Mouse (Mus musculus): ENCODE results near the gene Rabac1. TPM values are rescaled to one million over a fixed set of nuclear protein-coding genes. Genes with fewer than 3 reads are reported as not detected.

Gene Rabac1
- polyA plus RNA-seq, 1 experiment, result 475 TPM

DNA sequence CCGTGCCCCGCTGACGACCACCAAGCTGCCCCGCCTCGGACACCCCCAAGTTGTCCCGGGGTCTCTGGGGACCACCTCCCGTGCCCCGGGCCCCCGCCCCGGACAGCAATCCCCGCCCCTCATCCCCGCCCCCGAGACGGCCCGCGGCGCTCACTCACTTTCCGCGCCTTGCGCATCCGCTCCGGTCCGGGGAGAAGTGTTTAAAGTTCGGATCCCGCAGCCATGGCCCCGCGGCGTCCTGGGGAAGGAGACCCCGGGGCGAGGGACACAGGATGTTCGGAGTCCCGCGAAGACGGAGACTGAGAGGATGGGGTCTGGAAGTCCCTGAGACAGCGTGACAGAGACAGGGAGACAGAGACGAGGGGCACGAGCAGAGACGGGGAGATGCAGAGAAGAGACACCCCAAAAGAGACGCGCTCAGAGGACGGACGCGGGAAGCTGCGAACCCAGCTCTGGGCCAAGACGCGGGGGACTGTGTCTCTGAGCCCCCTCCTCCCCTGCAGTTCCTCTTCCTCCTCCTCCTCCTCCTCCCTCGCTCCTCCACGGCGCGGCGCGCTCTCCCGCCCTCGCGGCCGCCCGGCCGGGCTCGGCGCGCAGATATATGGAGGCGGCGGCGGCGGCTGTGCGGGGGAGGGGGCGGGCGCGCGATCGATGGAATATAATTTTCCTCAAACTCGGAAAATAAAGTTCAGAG lies 28.1 kb downstream of the Rabac1 start, which contains the start of gene Gm4881:
TSS of gene Gm4881 (minus strand) at position 238 of the 694 bp plus-strand sequence.
- TF ChIP-seq GATA1 (IDR thresholded peaks at IDR 0.05; ENCODE audit: borderline replicate concordance, low read length), result no peak
- no peak for TF ChIP-seq FLI1 (IDR thresholded peaks at IDR 0.05; ENCODE audit: low read length)
- Histone ChIP-seq H3K4me1 (peaks cover 24% of the 10 kb centered on the region), H3K4me3 (replicated peaks) (peak within 1 kb of the TSS; percentile 76), H3K27me3 (replicated peaks) (peaks cover 99% of the 10 kb centered on the region), H3K9me3 (no peaks in the 10 kb centered on the region), H3K36me3 (replicated peaks; ENCODE audit: low read length) (no peaks in the 10 kb centered on the region)

DNA sequence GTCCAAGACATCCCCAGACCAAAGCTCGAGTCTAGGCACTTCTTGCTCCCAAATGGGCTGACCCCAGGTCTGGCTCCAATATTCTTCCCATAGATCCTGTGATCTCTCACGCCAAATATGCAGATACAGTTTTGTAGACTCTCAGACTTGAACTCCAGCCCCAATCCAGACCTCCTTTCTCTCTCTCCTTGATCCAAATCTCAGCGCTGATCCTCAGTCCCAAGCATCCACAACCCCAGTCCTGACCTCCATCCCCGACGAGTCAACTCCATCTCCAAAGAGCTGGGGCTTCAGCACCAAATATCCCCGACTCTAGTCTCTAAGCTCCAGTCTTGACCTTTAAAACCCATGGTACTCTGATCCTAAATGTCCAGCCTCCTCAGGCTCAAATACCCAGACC lies 28.9 kb downstream of the Rabac1 start:
- no peaks in the 10 kb centered on the region for H3K9me3 ChIP-seq
- TF ChIP-seq FLI1 (IDR thresholded peaks at IDR 0.05; ENCODE audit: low read length), result no peak
- no peak for TF ChIP-seq GATA1 (IDR thresholded peaks at IDR 0.05; ENCODE audit: borderline replicate concordance, low read length)

DNA sequence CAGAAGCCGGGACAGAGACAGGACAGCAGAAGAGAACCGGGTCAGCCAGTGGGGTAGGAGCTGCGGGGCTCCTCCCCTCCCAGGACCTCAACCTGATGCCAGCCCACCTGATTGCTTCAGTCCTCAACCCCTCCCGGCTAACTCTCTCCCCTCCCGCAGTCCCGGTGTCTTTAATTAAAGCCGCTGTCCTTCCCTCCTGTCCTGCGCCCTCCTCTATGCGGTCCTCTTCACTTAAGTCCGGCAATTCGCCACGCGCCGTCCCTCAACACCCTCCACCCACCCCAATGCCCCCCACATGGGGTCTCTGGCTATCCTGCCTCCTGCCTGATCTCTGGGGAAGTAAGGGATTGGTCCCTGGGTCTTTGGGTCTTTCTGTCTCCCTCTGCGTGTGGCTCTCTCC lies 40.9 kb downstream of the Rabac1 start:
- Histone ChIP-seq H3K27me3 (replicated peaks) (peaks cover 78% of the 10 kb centered on the region), H3K4me3 (replicated peaks) (no peak overlapping the region), H3K4me1 (peaks cover 30% of the 10 kb centered on the region), H3K36me3 (replicated peaks; ENCODE audit: low read length) (peaks cover 17% of the 10 kb centered on the region), H3K9me3 (no peaks in the 10 kb centered on the region)
- TF ChIP-seq GATA1 (IDR thresholded peaks at IDR 0.05; ENCODE audit: borderline replicate concordance, low read length), result no peak
- TF ChIP-seq FLI1 (IDR thresholded peaks at IDR 0.05; ENCODE audit: low read length), result no peak

More for the DNA sequence above, 28.9 kb downstream of the Rabac1 start:
- Histone ChIP-seq H3K4me3 (replicated peaks) (no peak overlapping the region), H3K36me3 (replicated peaks; ENCODE audit: low read length) (no peaks in the 10 kb centered on the region), H3K4me1 (peaks cover 18% of the 10 kb centered on the region), H3K27me3 (replicated peaks) (peaks cover 99% of the 10 kb centered on the region)

DNA sequence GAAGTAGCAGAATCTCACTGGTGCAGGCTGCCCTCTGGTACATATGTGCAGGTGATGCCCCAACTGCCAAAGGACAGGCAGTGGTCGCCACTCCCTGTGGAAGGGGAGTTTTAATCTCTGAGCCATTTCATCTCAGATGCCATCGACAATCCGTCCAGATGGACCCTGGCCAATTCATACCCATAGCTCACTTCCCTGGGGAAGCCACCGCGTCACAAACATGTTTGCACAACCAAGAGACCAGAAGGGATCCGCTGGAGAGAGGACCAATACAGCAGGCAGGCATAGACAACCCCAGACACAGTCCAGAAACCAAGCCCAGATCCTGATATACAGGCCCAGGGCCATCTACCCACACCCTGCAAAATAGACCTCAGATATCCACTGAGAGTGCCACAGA lies 42.1 kb downstream of the Rabac1 start:
- Histone ChIP-seq H3K4me1 (peaks cover 28% of the 10 kb centered on the region), H3K36me3 (replicated peaks; ENCODE audit: low read length) (peaks cover 29% of the 10 kb centered on the region), H3K4me3 (replicated peaks) (no peak overlapping the region), H3K27me3 (replicated peaks) (peaks cover 67% of the 10 kb centered on the region), H3K9me3 (no peaks in the 10 kb centered on the region)
- TF ChIP-seq FLI1 (IDR thresholded peaks at IDR 0.05; ENCODE audit: low read length), result no peak
- TF ChIP-seq GATA1 (IDR thresholded peaks at IDR 0.05; ENCODE audit: borderline replicate concordance, low read length), result no peak

Other genes with a start within 250 kb of the Rabac1 start
- gene Gm4763, start 245.8 kb downstream of the Rabac1 start, polyA plus RNA-seq (2012; ENCODE audit: insufficient read depth, low replicate concordance), result not detected in 2 replicates
- gene Cd177, start 212.4 kb downstream of the Rabac1 start, polyA plus RNA-seq (2012; ENCODE audit: insufficient read depth, low replicate concordance), result 0.27 TPM in 1 of 2 replicates, not detected in the other
- gene Ceacam10, start 195.5 kb downstream of the Rabac1 start, polyA plus RNA-seq (2012; ENCODE audit: insufficient read depth, low replicate concordance), result 0.35 TPM in 1 of 2 replicates, not detected in the other
- gene Gm9844, start 110.5 kb downstream of the Rabac1 start, polyA plus RNA-seq (2012; ENCODE audit: insufficient read depth, low replicate concordance), result 23.1 and 70.1 TPM in 2 replicates
- not detected in 2 replicates for gene Lypd4, start 102.8 kb downstream of the Rabac1 start, polyA plus RNA-seq (2012; ENCODE audit: insufficient read depth, low replicate concordance)
- gene Dmrtc2, start 102.7 kb downstream of the Rabac1 start, polyA plus RNA-seq (2012; ENCODE audit: insufficient read depth, low replicate concordance), result not detected in 2 replicates
- 171 and 2,463 TPM in 2 replicates for gene Rps19, start 88.4 kb downstream of the Rabac1 start, polyA plus RNA-seq (2012; ENCODE audit: insufficient read depth, low replicate concordance)
- gene Cd79a, start 75.4 kb downstream of the Rabac1 start, polyA plus RNA-seq (2012; ENCODE audit: insufficient read depth, low replicate concordance), result 0.50 TPM in 1 of 2 replicates, not detected in the other
- 136 and 219 TPM in 2 replicates for gene Arhgef1, start 69.8 kb downstream of the Rabac1 start, polyA plus RNA-seq (2012; ENCODE audit: insufficient read depth, low replicate concordance)
- gene Gm4881, start 28.3 kb downstream of the Rabac1 start, polyA plus RNA-seq (2012; ENCODE audit: insufficient read depth, low replicate concordance), result 0.37 TPM in 1 of 2 replicates, not detected in the other
- 7.5 and 25.7 TPM in 2 replicates for gene Atp1a3, start 33.2 kb upstream of the Rabac1 start, polyA plus RNA-seq (2012; ENCODE audit: insufficient read depth, low replicate concordance)
- 6.5 and 20.1 TPM in 2 replicates for gene Grik5, start 99.6 kb upstream of the Rabac1 start, polyA plus RNA-seq (2012; ENCODE audit: insufficient read depth, low replicate concordance)
- gene Zfp574, start 99.8 kb upstream of the Rabac1 start, polyA plus RNA-seq (2012; ENCODE audit: insufficient read depth, low replicate concordance), result 21.6 and 42.6 TPM in 2 replicates
- 141 and 174 TPM in 2 replicates for gene Pou2f2, start 207.0 kb upstream of the Rabac1 start, polyA plus RNA-seq (2012; ENCODE audit: insufficient read depth, low replicate concordance)
- 16.7 and 34.3 TPM in 2 replicates for gene Dedd2, start 247.9 kb upstream of the Rabac1 start, polyA plus RNA-seq (2012; ENCODE audit: insufficient read depth, low replicate concordance)
- gene Zfp526, start 248.7 kb upstream of the Rabac1 start, polyA plus RNA-seq (2012; ENCODE audit: insufficient read depth, low replicate concordance), result 4.8 and 8.9 TPM in 2 replicates

Data from megakaryocyte, embryonic 14.5 days (primary cell).